Mouse (Mus musculus): ENCODE data around the gene Cep164. TPM values are rescaled to one million over a fixed set of nuclear protein-coding genes. Genes with fewer than 3 reads are reported as not detected.

The Cep164 gene
- polyA plus RNA-seq, 1 experiment from 2014 or later: 16.5 TPM

- no peaks in the 10 kb centered on the region for H3K36me3 ChIP-seq (ENCODE audit: insufficient read depth, low read length)
- no peaks in the 10 kb centered on the region for H3K4me1 ChIP-seq (ENCODE audit: insufficient read depth, low read depth, low read length)
- peak; percentile 81 for DNase-seq (ENCODE audit: low spot score)
- H3K27ac ChIP-seq (ENCODE audit: low read length): no peak overlapping the region
- H3K4me3 ChIP-seq (ENCODE audit: low read depth, low read length): no peak overlapping the region
- H3K27me3 ChIP-seq (replicated peaks; ENCODE audit: insufficient read depth, low read length): no peaks in the 10 kb centered on the region
- TF ChIP-seq EP300 (IDR thresholded peaks at IDR 0.05) (no peak), CTCF (IDR thresholded peaks at IDR 0.05) (peak; percentile 65)
- H3K9ac ChIP-seq (replicated peaks; ENCODE audit: low read depth): no peak overlapping the region
- ATAC-seq: peak; percentile 80
- H3K4me2 ChIP-seq (replicated peaks; ENCODE audit: low read depth, low read length): no peak overlapping the region
- H3K9me3 ChIP-seq (ENCODE audit: low read length): no peaks in the 10 kb centered on the region
- 21% methylated on average over 13 of the region's 13 CpGs for whole genome bisulfite sequencing
These were observed 29.9 kb downstream of the Cep164 start for GRCm38 (mm10) chr9:45798467-45799164.

- H3K27ac ChIP-seq (ENCODE audit: low read length): no peak overlapping the region
- no peak overlapping the region for H3K4me3 ChIP-seq (ENCODE audit: low read depth, low read length)
- ATAC-seq (no peak), DNase-seq (ENCODE audit: low spot score) (no peak)
- no peaks in the 10 kb centered on the region for H3K9me3 ChIP-seq (ENCODE audit: low read length)
- H3K4me2 ChIP-seq (replicated peaks; ENCODE audit: low read depth, low read length): no peak overlapping the region
- no peaks in the 10 kb centered on the region for H3K4me1 ChIP-seq (ENCODE audit: insufficient read depth, low read depth, low read length)
- no peak overlapping the region for H3K9ac ChIP-seq (replicated peaks; ENCODE audit: low read depth)
- 81% methylated on average over 3 of the region's 3 CpGs for WGBS
- TF ChIP-seq EP300 (IDR thresholded peaks at IDR 0.05) (no peak), CTCF (IDR thresholded peaks at IDR 0.05) (peak; percentile 16)
- H3K36me3 ChIP-seq (ENCODE audit: insufficient read depth, low read length): no peaks in the 10 kb centered on the region
- no peaks in the 10 kb centered on the region for H3K27me3 ChIP-seq (replicated peaks; ENCODE audit: insufficient read depth, low read length)
These were observed 31.2 kb downstream of the Cep164 start for GRCm38 (mm10) chr9:45797271-45797670.

GRCm38 (mm10) chr9:45795722-45796121 lies 32.8 kb downstream of the Cep164 start:
- ATAC-seq: 0 out of 2 replicates have a peak, but pooled peaks have one; percentile 15
- Histone ChIP-seq H3K4me1 (ENCODE audit: insufficient read depth, low read depth, low read length) (no peaks in the 10 kb centered on the region), H3K27ac (ENCODE audit: low read length) (no peak overlapping the region), H3K9ac (replicated peaks; ENCODE audit: low read depth) (no peak overlapping the region), H3K9me3 (ENCODE audit: low read length) (no peaks in the 10 kb centered on the region), H3K27me3 (replicated peaks; ENCODE audit: insufficient read depth, low read length) (no peaks in the 10 kb centered on the region), H3K4me2 (replicated peaks; ENCODE audit: low read depth, low read length) (no peak overlapping the region), H3K36me3 (ENCODE audit: insufficient read depth, low read length) (no peaks in the 10 kb centered on the region), H3K4me3 (ENCODE audit: low read depth, low read length) (no peak overlapping the region)
- TF ChIP-seq EP300 (IDR thresholded peaks at IDR 0.05): no peak
- TF ChIP-seq CTCF (IDR thresholded peaks at IDR 0.05): no peak
- 54% methylated on average over 5 of the region's 5 CpGs for WGBS
- DNase-seq (ENCODE audit: low spot score): peak; percentile 25

- H3K4me3 ChIP-seq (ENCODE audit: low read depth, low read length): no peak overlapping the region
- no peak overlapping the region for H3K4me2 ChIP-seq (replicated peaks; ENCODE audit: low read depth, low read length)
- H3K27ac ChIP-seq (ENCODE audit: low read length): no peak overlapping the region
- ATAC-seq (no peak), DNase-seq (ENCODE audit: low spot score) (no peak)
- no peaks in the 10 kb centered on the region for H3K4me1 ChIP-seq (ENCODE audit: insufficient read depth, low read depth, low read length)
- TF ChIP-seq CTCF (IDR thresholded peaks at IDR 0.05): no peak
- TF ChIP-seq EP300 (IDR thresholded peaks at IDR 0.05): no peak
- 94% methylated on average over 6 of the region's 6 CpGs for WGBS
- no peaks in the 10 kb centered on the region for H3K36me3 ChIP-seq (ENCODE audit: insufficient read depth, low read length)
- H3K9me3 ChIP-seq (ENCODE audit: low read length): no peaks in the 10 kb centered on the region
- no peaks in the 10 kb centered on the region for H3K27me3 ChIP-seq (replicated peaks; ENCODE audit: insufficient read depth, low read length)
- H3K9ac ChIP-seq (replicated peaks; ENCODE audit: low read depth): no peak overlapping the region
These were observed 34.8 kb downstream of the Cep164 start for GRCm38 (mm10) chr9:45793697-45794096.

- H3K27me3 ChIP-seq (replicated peaks; ENCODE audit: insufficient read depth, low read length): no peaks in the 10 kb centered on the region
- WGBS: 92% methylated on average over 1 of the region's 1 CpGs
- no peak overlapping the region for H3K4me3 ChIP-seq (ENCODE audit: low read depth, low read length)
- no peaks in the 10 kb centered on the region for H3K9me3 ChIP-seq (ENCODE audit: low read length)
- no peak overlapping the region for H3K4me2 ChIP-seq (replicated peaks; ENCODE audit: low read depth, low read length)
- TF ChIP-seq EP300 (IDR thresholded peaks at IDR 0.05): no peak
- TF ChIP-seq CTCF (IDR thresholded peaks at IDR 0.05): no peak
- no peaks in the 10 kb centered on the region for H3K36me3 ChIP-seq (ENCODE audit: insufficient read depth, low read length)
- no peak overlapping the region for H3K27ac ChIP-seq (ENCODE audit: low read length)
- H3K9ac ChIP-seq (replicated peaks; ENCODE audit: low read depth): no peak overlapping the region
- no peak for DNase-seq (ENCODE audit: low spot score)
- no peak for ATAC-seq
- H3K4me1 ChIP-seq (ENCODE audit: insufficient read depth, low read depth, low read length): no peaks in the 10 kb centered on the region
These were observed 36.3 kb downstream of the Cep164 start for GRCm38 (mm10) chr9:45792235-45792634.

GRCm38 (mm10) chr9:45791456-45792142 lies 36.9 kb downstream of the Cep164 start:
- Histone ChIP-seq H3K4me2 (replicated peaks; ENCODE audit: low read depth, low read length) (no peak overlapping the region), H3K4me1 (ENCODE audit: insufficient read depth, low read depth, low read length) (no peaks in the 10 kb centered on the region), H3K9ac (replicated peaks; ENCODE audit: low read depth) (no peak overlapping the region), H3K9me3 (ENCODE audit: low read length) (no peaks in the 10 kb centered on the region), H3K4me3 (ENCODE audit: low read depth, low read length) (no peak overlapping the region), H3K27ac (ENCODE audit: low read length) (no peak overlapping the region), H3K36me3 (ENCODE audit: insufficient read depth, low read length) (no peaks in the 10 kb centered on the region), H3K27me3 (replicated peaks; ENCODE audit: insufficient read depth, low read length) (no peaks in the 10 kb centered on the region)
- 82% methylated on average over 8 of the region's 8 CpGs for WGBS
- ATAC-seq (no peak), DNase-seq (ENCODE audit: low spot score) (no peak)
- TF ChIP-seq CTCF (IDR thresholded peaks at IDR 0.05): no peak
- TF ChIP-seq EP300 (IDR thresholded peaks at IDR 0.05): no peak

Measured in lung, postnatal 0 days (tissue).